Mouse (Mus musculus): ENCODE measurements around the gene Svbp. TPM values are rescaled to one million over a fixed set of nuclear protein-coding genes. Genes with fewer than 3 reads are reported as not detected.

The Svbp gene
- polyA plus RNA-seq, 1 experiment = 29.0 TPM

DNA sequence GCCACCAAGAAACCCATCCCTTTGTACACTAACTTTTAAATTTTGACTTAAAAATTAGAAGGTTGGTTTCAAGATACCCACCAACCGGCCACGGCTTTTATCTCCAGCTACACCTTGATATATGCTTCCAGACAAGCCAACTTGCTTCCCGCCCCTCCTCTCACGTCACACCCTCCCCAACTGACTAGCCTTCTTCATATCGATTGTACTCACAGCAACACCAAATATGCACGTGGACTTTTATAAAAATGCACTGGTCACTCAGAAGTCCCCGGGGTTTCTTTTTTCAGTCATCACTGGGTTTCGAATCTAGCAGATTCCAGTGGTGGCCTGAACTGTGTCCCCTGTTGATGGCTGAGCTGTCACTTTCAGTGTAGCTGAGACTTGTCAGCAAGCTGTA lies 4.5 kb upstream of the Svbp start:
- DNase-seq (ENCODE audit: low read depth) = no peak

DNA sequence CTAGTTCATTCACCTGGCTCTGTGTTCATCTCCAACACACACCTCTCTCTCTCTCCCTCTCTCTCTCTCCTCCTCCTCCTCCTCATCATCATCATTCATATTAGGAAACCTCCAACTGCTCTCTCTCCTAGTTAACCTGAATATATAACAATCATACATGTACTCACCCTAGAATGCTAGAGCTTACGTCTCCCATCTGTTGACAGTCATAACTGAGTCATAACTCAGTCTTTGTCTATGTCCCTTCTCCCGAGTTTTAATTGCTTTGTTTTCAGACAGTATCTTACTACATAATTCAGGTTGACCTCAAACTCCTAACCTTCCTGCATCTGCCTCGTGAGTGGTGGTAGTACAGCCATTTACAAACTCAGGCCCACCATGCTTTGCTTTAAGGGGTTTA lies 3.8 kb upstream of the Svbp start:
- DNase-seq (ENCODE audit: low read depth) = no peak

DNA sequence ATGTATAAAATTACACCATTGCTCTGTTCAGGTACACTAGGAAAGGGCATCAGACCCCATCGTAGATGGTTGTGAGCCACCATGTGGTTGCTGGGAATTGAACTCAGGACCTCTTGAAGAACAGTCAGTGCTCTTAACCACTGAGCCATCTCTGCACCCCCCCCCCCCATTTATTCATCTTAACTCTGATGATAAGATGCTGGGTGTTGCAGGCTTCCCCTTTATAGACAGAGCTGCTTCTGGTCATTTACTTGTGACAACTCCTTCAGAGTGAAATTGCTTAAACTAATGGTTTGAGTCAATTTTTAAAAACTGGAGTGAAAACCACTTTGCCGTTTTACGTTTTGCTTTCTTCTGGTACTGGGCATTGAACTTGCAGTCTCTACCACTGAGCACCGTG lies 2.3 kb upstream of the Svbp start:
- no peak for DNase-seq (ENCODE audit: low read depth)

DNA sequence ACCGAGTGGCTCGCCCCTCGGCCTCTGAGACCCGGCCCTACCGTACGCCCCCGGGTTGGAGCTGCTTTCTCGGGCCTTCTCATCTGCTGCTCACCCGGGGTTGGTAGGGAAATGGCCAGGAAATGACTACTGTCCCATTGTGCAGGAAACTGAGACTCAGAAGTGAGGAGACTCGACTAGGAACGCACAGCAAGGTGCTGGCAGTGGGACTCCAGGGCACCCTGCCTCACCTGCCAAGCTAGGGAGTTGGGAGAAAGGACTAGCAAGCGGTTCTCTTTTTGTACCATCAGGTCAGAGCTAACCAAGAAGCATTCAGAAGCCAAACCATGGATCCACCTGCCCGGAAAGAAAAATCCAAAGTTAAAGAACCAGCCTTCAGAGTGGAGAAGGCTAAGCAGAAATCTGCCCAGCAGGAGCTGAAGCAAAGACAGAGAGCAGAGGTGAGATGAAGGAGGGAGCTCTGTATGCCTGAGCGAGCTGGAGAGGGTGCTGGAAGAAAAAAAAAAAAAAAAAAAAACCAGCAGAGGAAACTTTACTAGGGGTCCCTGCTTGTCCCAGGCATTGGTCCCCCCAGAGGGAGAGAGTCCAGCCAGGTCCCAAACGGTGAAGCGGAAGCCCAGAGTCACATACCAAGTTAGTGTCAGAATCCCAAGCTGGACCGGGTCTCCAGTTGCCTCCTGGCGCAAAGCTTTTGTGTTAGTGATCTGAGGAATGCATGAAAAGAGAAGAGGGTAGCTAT lies 645 bp downstream of the Svbp start:
- DNase-seq (ENCODE audit: low read depth) = no peak

DNA sequence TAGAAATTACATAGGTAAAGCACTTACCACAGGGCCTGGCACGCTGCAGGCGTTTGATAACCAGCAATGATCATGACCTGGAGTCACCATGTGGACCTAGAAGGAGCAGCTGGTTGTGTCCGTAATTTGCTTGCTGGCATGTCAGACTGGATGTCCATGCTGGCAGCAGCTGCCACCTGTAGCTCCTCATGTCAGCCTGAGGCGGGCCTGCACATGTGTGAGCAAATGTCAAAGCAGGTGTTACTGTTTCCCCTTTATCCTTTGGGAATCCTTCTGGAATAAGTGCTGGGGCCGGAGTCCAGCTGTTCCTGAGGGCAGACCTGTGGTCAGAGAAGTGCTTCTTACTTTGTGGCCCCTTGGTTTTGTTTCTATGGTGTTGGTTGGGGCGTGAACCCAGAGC lies 3.0 kb downstream of the Svbp start:
- no peak for DNase-seq (ENCODE audit: low read depth)

DNA sequence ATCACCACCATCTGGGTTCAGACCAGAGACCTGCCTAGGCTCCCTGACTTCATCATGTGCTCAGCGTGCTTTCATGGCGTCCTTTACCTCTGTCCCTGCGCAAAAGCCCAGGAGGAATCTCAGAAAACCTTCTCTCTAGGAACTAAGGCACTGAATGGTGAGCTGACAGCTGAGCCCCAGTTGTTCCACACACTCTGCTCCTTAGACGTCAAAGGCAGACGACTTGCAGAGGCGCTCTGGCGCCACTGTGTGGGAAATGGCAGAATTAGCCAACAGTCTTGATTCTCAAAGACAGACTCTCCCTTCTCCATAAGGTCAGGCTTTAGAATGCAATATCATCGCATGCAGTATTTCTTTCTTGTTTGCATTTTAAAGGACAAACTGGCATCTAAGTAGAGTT lies 9.6 kb downstream of the Svbp start:
- DNase-seq (ENCODE audit: low read depth) = no peak

DNA sequence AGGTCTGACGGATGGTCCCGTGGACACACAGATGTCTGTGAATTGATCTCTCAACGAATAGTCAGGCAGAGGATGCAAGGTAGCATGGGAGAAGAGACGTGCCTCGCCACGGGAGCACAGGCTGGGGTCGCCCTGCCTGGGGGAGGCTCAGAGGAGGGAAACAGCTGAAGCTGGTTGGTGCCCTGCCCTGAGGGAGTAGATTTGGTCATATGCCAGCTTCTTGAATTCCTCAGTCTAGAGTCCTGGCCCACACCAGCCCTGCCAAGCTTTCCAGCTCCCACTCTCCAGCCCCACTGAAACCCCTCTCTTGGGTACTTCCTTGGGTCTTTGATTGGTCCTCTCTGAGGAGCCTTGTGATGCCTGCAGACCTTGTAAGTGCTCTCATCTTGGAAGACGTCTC lies 21.6 kb downstream of the Svbp start:
- no peak for DNase-seq (ENCODE audit: low read depth)

DNA sequence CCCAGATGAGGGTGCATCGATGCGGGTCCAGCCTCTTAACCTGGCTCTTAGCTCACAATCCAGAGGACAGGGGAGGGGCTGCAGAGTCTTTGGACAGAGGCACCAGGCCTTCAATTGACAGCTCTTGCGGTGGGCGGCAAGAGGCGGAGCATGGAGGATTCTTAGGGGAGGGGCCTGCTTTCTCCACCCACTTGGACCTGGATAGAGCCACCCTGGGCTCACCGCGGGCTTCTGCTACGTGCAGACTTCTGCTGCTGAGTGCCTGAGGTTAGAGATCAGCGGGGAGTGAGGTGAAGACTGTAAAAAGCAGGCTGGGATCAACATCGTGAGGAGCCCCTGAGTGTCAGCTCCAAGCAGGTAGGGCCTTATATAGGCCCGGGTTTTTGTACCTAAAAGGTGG lies 23.1 kb downstream of the Svbp start, which contains the start of gene Tmem269:
Tmem269 (minus strand) TSS at position 49 of the 400 bp plus-strand sequence.
- no peak for DNase-seq (ENCODE audit: low read depth)

DNA sequence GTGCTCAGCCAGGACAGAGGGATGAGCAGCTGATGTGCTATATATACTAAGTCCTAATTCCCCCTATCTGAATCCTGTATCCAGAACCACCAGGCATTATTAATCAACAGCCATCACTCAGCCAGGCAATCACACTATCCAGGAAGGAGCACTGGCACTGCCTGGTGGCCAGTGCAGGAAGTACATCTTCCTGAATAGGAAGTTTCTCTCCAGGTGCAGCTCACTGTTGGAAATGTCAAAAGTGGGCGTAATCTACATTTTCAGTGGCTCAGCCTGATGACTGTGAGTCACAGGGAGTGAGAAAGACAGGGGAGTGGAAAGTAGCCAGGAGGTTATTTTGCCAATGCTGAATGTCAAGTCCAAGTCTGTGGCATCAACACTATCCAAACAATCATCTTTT lies 28.6 kb downstream of the Svbp start:
- DNase-seq (ENCODE audit: low read depth) = no peak

DNA sequence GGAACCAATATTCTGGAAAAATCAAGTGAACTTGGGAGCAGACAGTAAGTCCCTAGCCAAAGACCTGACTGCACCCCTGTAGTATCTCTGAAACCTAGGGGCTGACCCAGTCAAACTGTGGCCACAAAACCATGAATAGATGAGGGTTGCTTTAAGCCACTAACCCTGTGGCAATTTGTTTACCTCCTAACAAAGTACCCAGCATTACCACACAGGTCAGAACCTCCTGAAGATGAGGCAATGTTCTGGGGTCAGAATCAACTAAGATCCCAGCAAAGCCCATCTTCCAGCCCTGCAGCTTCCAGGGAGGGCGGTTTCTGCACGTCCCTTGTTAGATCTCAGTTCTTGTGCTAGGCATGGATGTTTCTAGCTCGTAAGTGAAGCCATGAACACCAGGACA lies 29.4 kb downstream of the Svbp start:
- DNase-seq (ENCODE audit: low read depth) = no peak

DNA sequence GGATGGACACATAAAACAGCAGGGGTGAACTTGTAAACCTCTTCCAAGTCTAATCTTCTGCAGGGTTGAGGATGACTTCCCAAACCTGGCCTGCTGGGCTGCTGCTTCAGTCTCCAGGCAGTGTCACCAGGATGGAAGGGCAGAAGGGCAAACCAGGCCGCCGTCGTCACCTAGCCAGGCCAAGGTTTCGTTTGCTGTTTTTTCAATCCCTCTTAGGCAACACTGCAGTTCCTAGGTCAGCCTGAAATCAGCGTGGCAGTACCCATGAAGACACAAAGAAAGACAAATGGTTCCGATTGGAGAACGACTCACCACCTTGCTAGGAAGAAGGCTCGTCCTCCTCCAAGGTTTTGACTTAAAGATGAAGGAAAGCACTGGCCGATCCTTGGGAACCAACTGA lies 30.6 kb downstream of the Svbp start:
- DNase-seq (ENCODE audit: low read depth) = no peak

DNA sequence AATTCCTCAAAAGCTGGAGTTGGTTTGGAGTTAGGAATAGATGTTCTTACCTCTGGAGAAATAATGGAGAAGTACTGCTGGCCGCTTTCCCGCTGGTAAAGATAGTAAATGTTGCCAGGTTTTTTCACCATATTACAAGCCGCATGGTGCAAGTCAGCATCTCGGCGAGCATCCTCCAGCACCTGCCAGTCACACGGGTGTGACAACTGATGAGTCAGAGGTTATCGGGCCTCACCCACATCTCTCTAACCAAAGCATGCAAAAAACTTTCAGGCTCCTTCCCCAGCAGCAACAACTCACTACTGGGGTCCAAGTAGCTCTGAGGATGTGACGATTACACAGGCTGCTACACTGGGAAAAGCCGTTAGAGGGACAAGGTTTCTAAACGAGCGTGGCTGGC lies 31.6 kb downstream of the Svbp start:
- no peak for DNase-seq (ENCODE audit: low read depth)

DNA sequence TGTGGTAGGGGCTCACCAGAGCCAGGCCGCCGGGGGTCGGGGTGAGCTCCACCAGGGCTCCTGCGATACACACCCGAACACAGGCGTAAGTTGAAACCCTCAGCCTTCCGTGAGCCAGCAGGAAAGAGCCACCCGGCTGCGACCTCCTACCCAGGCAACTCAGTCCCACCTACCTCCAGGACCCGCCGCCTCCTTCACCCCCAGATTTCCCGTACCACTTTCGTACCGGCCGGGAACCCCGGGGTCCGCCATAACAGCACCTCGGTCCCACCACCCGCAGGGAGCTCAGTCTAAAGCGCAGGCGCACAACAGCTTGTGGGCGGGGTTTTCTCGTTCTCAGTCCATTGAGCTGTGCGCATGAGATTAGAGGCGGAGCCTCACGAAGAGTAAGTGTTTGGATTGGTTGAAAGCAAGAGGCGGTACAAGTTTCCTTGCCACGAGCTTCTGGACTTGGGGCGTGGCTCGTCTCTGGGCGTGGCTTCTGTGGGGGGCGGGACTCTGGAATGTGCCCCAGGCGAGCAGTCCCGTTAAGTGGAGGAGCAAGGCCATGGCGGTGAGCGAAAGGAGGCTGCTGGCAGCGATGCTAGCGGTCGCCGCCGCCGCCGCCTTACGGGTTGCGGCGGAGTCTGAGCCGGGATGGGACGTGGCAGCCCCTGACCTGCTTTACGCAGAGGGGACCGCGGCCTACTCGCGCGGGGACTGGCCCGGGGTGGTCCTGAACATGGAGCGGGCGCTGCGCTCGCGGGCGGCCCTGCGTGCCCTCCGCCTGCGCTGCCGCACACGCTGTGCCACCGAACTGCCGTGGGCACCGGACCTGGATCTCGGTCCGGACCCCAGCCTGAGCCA lies 37.5 kb downstream of the Svbp start, which contains the start of the genes AU022252 and P3h1:
AU022252 (minus strand) TSS at position 303 of the 846 bp plus-strand sequence.
P3h1 (plus strand) TSS at position 506 of the 846 bp plus-strand sequence.
- peak; percentile 90 for DNase-seq (ENCODE audit: low read depth)

DNA sequence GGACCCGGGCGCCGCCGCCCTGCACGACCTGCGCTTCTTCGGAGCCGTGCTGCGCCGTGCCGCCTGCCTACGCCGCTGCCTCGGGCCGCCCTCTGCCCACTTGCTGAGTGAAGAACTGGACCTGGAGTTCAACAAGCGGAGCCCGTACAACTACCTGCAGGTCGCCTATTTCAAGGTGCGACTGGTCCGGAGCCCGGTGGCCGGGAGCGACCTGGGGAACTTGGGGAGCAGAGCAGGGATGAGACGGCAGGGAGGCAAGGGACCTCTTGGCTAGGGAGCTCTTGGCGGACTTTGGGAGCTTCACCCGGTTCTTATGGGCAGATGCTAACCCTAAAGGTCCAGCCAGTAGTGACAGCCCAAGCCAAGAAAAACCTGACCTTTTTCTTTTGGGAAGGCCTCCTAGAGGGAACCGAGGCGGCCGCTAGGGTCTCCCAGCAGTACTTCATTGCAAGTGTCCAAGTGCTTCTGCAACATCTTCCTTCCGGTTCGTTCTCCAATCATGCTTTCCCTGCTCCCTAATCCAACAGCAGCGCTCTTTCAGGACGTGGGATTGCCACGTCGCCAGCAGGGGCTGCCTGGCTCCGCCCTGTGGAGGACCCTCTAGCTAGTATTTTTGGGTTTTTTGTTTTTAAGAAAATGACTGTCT lies 38.3 kb downstream of the Svbp start:
- DNase-seq (ENCODE audit: low read depth) = no peak

DNA sequence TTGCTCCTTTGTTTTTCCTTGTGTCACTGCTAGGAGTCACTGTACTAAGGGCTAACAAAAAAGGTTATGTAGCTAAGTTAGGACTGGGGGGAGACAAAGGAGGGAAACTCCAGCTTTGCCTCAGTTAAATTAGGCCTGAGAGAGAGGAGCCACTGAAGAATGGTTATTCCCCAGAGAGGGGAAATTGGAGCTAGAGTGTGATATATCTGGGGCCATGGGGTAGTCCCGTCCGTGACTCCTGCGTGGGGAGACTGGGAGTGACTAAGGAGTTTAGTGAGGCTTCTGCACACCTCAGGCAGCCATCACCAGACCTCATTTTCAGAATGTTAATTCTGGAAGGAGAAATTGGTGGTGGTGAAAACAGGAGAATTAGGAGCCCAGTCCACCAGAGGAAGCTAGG lies 39.2 kb downstream of the Svbp start:
- DNase-seq (ENCODE audit: low read depth) = no peak

DNA sequence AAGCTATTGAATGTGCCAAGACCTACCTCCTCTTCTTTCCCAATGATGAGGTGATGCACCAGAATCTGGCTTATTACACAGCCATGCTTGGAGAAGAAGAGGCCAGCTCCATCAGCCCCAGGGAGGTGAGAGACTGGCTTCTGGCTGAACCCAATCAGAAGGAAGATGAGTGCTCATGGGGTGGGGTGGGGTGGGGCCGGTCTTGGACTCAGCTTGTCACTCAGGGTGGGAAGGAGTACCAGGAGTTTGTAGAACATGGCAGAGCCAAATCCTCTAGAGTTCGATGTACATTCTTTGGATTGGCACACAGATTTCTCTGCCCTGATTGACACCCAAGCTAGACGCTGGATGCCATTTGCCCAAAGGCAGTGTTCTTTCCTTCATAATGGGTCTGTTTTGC lies 43.6 kb downstream of the Svbp start:
- no peak for DNase-seq (ENCODE audit: low read depth)

DNA sequence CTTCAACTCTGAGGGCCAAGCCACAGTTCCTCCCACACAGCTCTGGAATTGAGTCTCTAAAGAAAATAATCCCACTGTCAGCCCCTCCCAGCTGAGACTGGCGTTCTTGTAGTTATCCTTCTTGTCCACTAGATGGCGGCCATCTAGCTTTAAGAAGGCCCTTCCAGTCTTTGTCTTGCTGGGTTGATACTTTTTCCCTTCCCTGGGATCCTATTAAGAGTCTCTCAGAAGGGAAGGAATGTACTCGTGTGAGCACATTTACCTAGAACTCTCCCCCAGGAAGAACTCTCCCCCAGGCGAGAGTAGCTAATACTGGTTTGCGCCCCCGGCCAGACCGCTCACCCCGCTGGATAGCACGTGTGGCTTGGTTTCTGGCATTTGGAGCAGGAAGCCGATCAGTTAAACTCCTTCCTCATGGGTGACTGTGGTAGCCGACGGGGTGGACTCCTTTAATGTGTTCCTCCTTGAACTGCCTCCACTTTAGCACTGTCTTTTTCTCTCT lies 44.1 kb downstream of the Svbp start:
- DNase-seq (ENCODE audit: low read depth) = no peak

DNA sequence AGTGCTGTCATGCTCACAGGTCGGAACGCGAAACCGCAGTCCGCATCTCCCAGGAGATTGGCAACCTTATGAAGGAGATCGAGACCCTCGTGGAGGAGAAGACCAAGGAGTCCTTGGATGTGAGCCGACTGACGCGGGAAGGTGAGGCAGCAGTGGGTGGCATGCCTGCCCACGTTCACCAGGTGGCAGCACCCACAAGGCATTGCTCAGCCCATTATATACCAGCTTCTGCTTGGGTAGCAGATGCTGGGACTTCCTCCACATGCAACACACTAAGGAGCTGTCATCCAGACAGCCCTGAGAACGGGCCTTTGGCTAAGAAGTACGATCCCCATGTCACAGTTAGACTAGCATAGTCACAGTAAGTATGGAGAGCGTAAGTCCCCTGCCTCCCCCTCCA lies 46.6 kb downstream of the Svbp start:
- DNase-seq (ENCODE audit: low read depth) = no peak

DNA sequence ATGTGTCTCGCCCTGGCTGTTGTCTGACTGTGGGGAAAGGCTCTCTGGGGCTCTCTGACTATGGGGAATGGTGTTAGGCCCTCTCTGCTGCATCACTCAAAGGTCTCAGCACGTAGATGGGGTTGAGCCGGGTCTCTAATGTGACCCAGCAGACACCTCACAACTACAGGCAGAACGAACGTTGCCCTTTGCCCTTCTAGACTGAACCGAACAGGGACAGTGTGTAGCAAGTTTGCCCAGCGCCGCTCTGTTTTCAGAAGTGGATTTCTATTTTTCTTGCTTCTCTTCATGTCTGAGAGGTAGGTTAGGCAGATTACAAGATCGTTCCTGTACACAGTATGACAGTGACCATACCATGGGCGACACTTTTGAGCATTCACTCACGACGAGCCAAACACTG lies 47.5 kb downstream of the Svbp start:
- DNase-seq (ENCODE audit: low read depth) = no peak

DNA sequence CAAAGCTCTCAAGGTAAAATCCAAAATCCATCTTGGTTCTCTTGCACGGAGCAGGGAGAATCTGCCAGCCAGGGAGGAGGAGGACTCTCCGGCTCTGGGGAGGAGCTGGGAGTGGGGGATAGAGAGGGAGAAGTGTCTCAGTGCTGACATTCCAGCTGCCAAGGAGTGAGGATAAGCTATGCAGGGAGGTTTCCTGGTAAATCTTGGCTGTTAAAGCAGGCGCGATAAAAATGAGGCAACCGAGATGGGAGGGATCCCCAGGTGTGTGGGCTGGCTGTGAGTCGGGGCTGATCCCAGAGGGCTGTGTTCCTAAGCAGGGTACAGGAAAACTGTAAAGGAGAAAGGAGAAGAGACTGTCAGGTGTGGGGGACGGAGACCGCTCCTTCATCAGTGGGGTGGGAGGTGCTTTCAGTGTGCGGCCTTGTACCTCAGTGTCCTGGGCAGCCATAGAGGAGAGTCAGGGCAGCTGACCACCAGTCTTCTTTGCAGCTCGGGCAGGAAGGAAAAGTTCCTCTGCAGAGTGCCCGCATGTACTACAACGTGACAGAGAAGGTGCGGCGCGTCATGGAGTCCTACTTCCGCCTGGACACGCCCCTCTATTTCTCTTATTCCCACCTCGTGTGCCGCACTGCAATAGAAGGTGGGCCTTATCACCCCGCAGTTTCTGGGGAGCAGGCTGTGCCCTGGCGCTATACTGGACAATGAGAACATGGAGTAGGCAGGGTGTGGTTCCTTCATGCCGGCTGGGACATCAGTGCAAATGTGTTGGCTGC lies 49.5 kb downstream of the Svbp start:
- DNase-seq (ENCODE audit: low read depth) = no peak

DNA sequence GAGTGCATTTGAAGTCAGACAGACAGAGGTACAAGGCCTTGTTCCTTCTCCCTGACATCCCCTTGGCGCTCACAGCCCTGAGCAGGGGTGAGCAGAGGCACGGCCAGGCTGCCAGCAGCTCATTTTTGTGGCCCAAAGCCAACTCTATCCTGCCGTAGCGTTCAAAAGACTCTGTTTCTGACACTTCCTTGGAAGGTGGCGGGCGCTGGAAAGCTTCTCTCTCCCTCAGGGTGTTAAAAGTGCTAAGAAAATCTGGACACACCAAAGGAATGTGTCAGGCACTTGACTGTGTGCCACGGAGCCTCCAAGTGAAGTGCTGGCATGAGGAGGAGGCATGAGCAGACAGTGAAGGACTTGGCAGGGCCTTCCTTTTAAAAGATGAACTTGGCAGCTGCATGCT lies 50.5 kb downstream of the Svbp start:
- peak; percentile 71 for DNase-seq (ENCODE audit: low read depth)

DNA sequence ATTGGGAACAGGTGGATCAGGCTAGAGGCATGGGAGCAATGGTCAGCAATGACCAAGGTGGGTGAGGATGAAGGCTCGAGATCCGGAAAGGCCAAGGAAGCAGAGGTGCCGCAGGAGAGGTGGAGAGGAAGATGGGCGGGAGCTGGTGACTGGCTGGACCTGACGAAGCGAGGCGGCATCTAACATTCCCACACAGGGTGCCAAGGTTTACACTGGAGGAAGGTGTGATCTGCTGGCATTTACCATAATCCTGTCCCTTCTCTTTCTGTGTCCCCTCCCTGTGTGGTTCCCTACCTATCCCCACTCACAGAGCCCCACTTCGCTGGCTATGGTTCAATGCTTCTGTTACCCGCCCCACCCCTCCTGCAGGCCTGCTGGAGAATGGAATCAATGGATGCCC lies 50.9 kb downstream of the Svbp start:
- no peak for DNase-seq (ENCODE audit: low read depth)
